Mouse (Mus musculus): ENCODE measurements around the gene Olfr557.

- TF ChIP-seq POLR2A (IDR thresholded peaks at IDR 0.05; ENCODE audit: low read depth, low read length), result no peak
- TF ChIP-seq CTCF (IDR thresholded peaks at IDR 0.05; ENCODE audit: extremely low read depth, insufficient read depth, insufficient read length, insufficient replicate concordance), result no peak
Measured at GRCm38 (mm10) chr7:102737705-102738104, 42.0 kb downstream of the Olfr557 start.
